Mouse (Mus musculus) hindlimb bud, embryonic 11.5 days (tissue): ENCODE measurements around the gene Slc38a6.

Source experiments
- DNase-seq: peaks from one replicate; pipeline ENCODE4 v3.0.0-alpha.2; 2012; ENCODE audit warnings: low read depth, low spot score; ENCODE audit errors: extremely low spot score

Gene Slc38a6

DNA sequence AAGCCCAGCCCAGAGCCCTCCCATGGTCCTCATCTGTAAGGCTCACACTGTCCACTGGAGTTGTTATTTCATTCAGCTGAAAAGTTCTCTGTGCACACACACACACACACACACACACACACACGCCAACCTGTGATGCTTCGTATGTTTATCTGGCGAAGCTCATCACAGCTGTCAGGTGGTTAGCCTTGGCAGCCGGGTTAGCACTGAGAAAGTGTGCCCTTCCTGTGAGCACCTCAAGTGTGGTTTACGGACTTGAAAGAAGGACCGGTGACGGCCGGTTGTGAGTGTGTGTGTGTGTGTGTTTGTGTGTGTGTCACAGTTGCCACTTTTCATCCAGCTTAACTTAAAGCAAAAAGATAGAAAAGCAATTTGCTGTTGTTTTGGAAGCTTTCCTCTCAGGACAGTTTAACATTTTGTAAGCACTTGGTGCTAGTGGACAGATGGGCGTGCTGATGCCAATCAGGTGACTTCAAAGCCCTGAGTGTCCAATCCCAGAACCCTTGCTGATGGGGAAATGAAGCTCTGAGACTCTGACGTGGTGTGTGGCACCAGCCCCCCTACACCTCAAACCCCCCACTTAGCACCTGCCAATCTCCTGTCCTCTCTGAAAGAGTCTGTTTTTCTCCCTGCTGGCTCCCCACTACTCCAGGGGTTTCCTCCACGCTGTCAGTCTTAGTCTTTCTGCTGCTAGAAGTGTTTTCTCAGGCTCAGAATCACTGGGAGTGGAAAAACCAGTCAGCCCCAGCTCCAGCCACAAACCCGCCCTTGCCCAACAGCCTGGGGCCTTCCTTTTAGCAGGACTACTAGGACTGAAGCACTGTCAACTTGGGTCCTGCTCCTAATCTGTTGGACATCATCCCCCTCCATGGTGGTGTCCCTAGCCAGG, 96.0 kb downstream of the Slc38a6 start:
- no peak for DNase-seq

GRCm38 (mm10) chr12:73383179-73383510, 96.6 kb downstream of the Slc38a6 start:
- no peak for DNase-seq

- no peak for DNase-seq
Measured at GRCm38 (mm10) chr12:73383861-73384260, 97.3 kb downstream of the Slc38a6 start.

DNA sequence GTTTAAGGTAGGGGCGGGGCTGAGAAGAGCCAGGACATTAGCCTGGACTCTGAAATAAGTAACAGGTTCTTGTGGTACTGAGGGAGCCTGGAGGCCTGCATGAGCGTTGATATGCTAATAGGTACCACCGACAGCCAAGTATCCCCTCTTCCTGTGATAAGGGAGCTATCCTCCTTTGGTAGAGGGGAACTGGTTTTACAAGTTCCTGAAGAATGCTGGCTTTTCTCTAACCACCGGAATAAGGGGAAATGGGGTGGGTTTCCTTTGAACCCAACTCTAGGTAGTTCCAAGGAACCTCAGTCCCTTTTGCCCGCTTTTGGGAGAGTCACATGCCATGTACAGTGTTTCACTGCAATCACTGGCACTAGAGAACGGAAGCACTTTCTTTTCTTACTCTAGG, 98.2 kb downstream of the Slc38a6 start:
- DNase-seq = no peak

DNA sequence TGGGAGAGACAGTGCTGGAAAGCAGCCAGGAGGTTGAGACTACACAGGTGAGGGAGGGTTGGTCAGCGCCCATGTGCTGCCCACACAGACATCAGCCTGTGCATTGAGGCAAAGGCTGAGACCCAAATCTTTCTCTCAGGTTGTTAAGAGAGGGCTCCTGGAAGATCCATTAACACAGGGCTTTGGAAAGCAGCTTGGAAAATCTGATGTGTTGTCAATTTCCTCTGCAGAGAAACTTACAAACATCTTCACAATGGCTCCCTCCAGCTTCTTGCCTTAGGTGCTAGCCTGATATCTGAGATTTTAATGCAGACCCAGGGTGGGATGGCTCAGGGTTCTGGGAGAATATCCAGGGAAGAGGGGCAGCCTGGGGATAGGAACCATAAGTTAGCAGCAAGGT, 105.9 kb downstream of the Slc38a6 start:
- no peak for DNase-seq

- no peak for DNase-seq
Measured at GRCm38 (mm10) chr12:73393018-73393417, 106.4 kb downstream of the Slc38a6 start.

DNA sequence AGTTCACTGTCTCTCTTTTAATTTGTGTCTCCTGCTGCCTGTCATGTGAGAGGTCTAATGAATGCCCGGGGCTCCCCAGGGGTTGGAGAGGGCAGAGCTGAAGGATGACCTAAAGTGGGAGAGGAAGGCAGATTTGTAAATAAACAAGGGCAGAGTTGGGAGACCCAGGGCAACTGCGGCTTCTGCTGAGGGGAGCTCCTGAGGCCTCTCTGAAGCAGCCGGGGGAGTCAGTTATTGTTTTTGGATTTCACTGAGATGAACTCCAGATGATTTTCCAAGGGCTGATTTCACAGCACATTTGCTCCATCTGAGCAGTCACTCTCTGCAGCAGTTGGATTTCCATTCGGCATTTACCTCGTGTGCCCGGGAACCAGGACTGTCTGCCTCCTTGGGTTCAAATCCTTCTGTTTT, 107.3 kb downstream of the Slc38a6 start:
- no peak for DNase-seq

DNA sequence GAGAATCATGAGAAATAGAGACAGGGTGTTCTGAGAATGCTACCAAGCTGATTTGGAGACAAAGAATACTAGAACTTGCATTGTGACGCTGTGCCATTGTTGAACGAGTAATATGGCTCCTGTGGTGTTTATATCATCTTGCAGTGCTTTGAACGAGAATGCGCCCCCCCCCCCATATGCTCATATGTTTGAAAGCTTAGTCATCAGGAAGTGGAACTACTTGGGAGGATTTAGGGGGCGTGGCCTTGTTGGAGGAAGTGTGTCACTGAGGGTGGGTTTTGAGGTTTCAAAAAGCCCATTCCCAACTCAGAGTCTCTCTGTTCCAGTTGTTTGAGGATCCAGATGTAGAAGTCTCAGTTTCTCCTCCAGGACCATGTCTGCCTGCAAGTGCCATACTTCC, 108.0 kb downstream of the Slc38a6 start:
- no peak for DNase-seq

- DNase-seq = no peak
Measured at GRCm38 (mm10) chr12:73399426-73399825, 112.8 kb downstream of the Slc38a6 start.

- DNase-seq = no peak
Measured at GRCm38 (mm10) chr12:73400481-73401025, 114.0 kb downstream of the Slc38a6 start.

DNA sequence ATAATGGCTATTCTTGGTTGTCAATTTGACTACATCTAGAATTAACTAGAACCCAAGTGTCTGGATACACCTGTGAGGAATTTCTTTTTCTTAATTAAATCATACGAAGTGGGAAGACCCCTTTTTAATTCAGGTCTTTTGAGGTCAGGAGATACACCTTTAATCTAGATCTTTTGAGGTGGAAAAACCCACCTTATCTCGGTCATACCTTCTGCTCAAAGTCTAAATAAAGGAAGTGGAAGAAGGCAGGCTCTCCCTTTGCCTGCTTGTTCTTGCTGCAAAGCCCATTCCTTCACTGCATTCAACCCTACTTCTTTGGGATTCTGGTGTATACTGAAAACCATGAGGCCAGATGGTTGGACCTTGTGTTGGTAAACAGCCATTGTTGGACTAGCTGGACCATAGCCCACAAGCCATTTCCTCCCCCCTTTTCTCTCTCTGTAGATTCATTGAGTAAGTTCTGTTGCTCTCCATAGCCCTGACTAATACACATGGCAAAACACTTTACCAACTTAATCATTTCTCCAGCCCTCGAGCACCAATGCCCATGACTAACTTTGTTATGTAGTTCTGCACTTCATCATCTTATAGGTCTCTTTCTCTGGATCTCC, 115.0 kb downstream of the Slc38a6 start:
- no peak for DNase-seq

DNA sequence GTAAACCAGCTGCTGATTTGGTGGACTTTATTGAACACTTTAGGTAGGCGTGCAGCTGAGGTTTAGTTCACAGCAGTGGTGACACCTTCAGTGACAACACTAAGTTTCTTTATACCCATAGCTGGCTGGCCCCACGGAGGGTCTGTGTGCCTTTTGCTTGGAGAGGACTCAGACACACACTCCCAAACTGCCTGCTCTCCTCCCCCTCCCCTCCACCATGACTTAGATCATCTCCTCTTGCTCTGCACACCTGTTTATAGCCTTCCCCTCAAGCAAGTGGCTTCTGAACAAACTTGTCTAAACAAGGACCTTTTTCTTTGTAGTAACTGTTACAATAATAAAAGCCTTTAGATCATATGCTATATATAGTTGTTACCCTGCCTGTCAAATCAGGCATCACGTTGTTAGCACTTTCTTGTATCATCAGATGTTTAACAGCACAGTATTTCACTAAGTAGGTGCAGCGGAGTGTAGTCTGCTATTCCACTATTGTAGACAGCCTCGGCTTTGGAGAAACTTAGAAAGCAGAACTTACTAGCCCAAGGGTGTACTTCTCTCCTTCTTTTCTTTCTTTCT, 115.6 kb downstream of the Slc38a6 start:
- DNase-seq = no peak

GRCm38 (mm10) chr12:73402851-73403665, 116.5 kb downstream of the Slc38a6 start:
- no peak for DNase-seq
